Mouse (Mus musculus) adrenal gland, postnatal 10 days (tissue): ENCODE data around the gene Ndufb6. TPM values are rescaled to one million over a fixed set of nuclear protein-coding genes. Genes with fewer than 3 reads are reported as not detected.
"Not testable (repeated sequence)": the region's sequence is repeated elsewhere in the genome, so short reads cannot be mapped to it uniquely, and the experiment has no call there.

Source experiments
- DNase-seq: peaks from one replicate; pipeline ENCODE4 v3.0.0; 2021; ENCODE audit warnings: mixed read lengths
- long read RNA-seq, 2 experiments: library from polyadenylated mRNA; stranded (forward); transcript quantifications; one replicate each; pipeline ENCODE4 v2.0.0; 2021
- total RNA-seq, 2 experiments: library from RNA; stranded (reverse); gene quantifications; 2 replicates each; pipeline ENCODE4 v1.2.3; 2021

The Ndufb6 gene
- total RNA-seq = 100 to 1,000 TPM; 482 to 529 TPM
- long read RNA-seq, experiment 1, transcript Ndufb6-201 (4 exons, 659 nt) = major isoform, 605 of 722 reads
- long read RNA-seq, experiment 1, partial matches to known transcripts = 109 of 722 reads
- long read RNA-seq, experiment 1, other reads (novel, unspliced or antisense) = 5 of 722 reads
- long read RNA-seq, experiment 2, transcript Ndufb6-201 (4 exons, 659 nt) = major isoform, 515 of 521 reads
- long read RNA-seq, experiment 2, partial matches to known transcripts = 2 of 521 reads
- long read RNA-seq, experiment 2, other reads (novel, unspliced or antisense) = 1 of 521 reads

GRCm38 (mm10) chr4:40279276-40279900, at the start of gene Ndufb6:
TSS of gene Ndufb6 (minus strand) at chr4:40279421.
- peak; percentile 99 for DNase-seq

- no peak for DNase-seq
Measured at GRCm38 (mm10) chr4:40327161-40327560, 47.9 kb upstream of the Ndufb6 start.

- DNase-seq = no peak
Measured at GRCm38 (mm10) chr4:40324620-40325019, 45.4 kb upstream of the Ndufb6 start.

- no peak for DNase-seq
Measured at GRCm38 (mm10) chr4:40317404-40317803, 38.2 kb upstream of the Ndufb6 start.

GRCm38 (mm10) chr4:40313026-40313425, 33.8 kb upstream of the Ndufb6 start:
- DNase-seq = no peak

- DNase-seq = no peak
Measured at GRCm38 (mm10) chr4:40312213-40312612, 33.0 kb upstream of the Ndufb6 start.

- DNase-seq = no peak
Measured at GRCm38 (mm10) chr4:40310796-40311383, 31.7 kb upstream of the Ndufb6 start.

GRCm38 (mm10) chr4:40309682-40310081, 30.5 kb upstream of the Ndufb6 start:
- no peak for DNase-seq

GRCm38 (mm10) chr4:40302445-40303125, 23.4 kb upstream of the Ndufb6 start:
- no peak for DNase-seq

- peak; percentile 80 for DNase-seq
Measured at GRCm38 (mm10) chr4:40301076-40301789, 22.0 kb upstream of the Ndufb6 start.

GRCm38 (mm10) chr4:40299169-40299568, 19.9 kb upstream of the Ndufb6 start:
- no peak for DNase-seq

- DNase-seq = not testable (repeated sequence)
Measured at GRCm38 (mm10) chr4:40291511-40291910, 12.3 kb upstream of the Ndufb6 start.

GRCm38 (mm10) chr4:40289046-40289445, 9.8 kb upstream of the Ndufb6 start:
- DNase-seq = no peak

- DNase-seq = no peak
Measured at GRCm38 (mm10) chr4:40287415-40287814, 8.2 kb upstream of the Ndufb6 start.

- DNase-seq = peak; percentile 82
Measured at GRCm38 (mm10) chr4:40285582-40285981, 6.4 kb upstream of the Ndufb6 start.

- DNase-seq = no peak
Measured at GRCm38 (mm10) chr4:40278880-40279275, 343 bp downstream of the Ndufb6 start.

- DNase-seq = peak; percentile 97
Measured at GRCm38 (mm10) chr4:40269430-40270032, 9.7 kb downstream of the Ndufb6 start, which contains the start of the genes Smim27 and Topors. TSS of gene Smim27 (plus strand) at chr4:40269579. TSS of gene Topors (minus strand) at chr4:40269850.

GRCm38 (mm10) chr4:40268835-40269234, 10.4 kb downstream of the Ndufb6 start:
- no peak for DNase-seq

GRCm38 (mm10) chr4:40268204-40268813, 10.9 kb downstream of the Ndufb6 start:
- peak; percentile 96 for DNase-seq

- DNase-seq = peak; percentile 26
Measured at GRCm38 (mm10) chr4:40267681-40268080, 11.5 kb downstream of the Ndufb6 start.

GRCm38 (mm10) chr4:40264321-40264720, 14.9 kb downstream of the Ndufb6 start:
- no peak for DNase-seq
